Mouse (Mus musculus): Measurements from ENCODE around the gene Hsd17b14. TPM values are rescaled to one million over a fixed set of nuclear protein-coding genes. Genes with fewer than 3 reads are reported as not detected.

Gene Hsd17b14
- polyA plus RNA-seq, 1 experiment from 2014 or later = 0.56 TPM

- Histone ChIP-seq H3K4me3 (no peak overlapping the region), H3K9ac (no peak overlapping the region), H3K27me3 (no peaks in the 10 kb centered on the region), H3K27ac (no peak overlapping the region), H3K36me3 (no peaks in the 10 kb centered on the region), H3K9me3 (no peaks in the 10 kb centered on the region), H3K4me2 (replicated peaks) (no peak overlapping the region), H3K4me1 (no peaks in the 10 kb centered on the region)
- ATAC-seq (ENCODE audit: insufficient number of reproducible peaks, insufficient read depth, low FRiP score, low TSS enrichment) = no peak
- 17% methylated on average over 10 of the region's 10 CpGs for WGBS
Measured at GRCm38 (mm10) chr7:45593118-45593815, 38.6 kb downstream of the Hsd17b14 start.

GRCm38 (mm10) chr7:45595176-45595575 lies 40.5 kb downstream of the Hsd17b14 start:
- Histone ChIP-seq H3K27me3 (no peaks in the 10 kb centered on the region), H3K4me3 (no peak overlapping the region), H3K36me3 (no peaks in the 10 kb centered on the region), H3K4me1 (no peaks in the 10 kb centered on the region), H3K27ac (no peak overlapping the region), H3K9ac (no peak overlapping the region), H3K4me2 (replicated peaks) (no peak overlapping the region), H3K9me3 (no peaks in the 10 kb centered on the region)
- 72% methylated on average over 4 of the region's 4 CpGs for WGBS
- no peak for ATAC-seq (ENCODE audit: insufficient number of reproducible peaks, insufficient read depth, low FRiP score, low TSS enrichment)

- H3K4me2 ChIP-seq (replicated peaks) = no peak overlapping the region
- H3K4me1 ChIP-seq = no peaks in the 10 kb centered on the region
- no peaks in the 10 kb centered on the region for H3K27me3 ChIP-seq
- H3K4me3 ChIP-seq = no peak overlapping the region
- no peaks in the 10 kb centered on the region for H3K9me3 ChIP-seq
- 82% methylated on average over 1 of the region's 1 CpGs for WGBS
- no peak overlapping the region for H3K27ac ChIP-seq
- no peaks in the 10 kb centered on the region for H3K36me3 ChIP-seq
- H3K9ac ChIP-seq = no peak overlapping the region
- ATAC-seq (ENCODE audit: insufficient number of reproducible peaks, insufficient read depth, low FRiP score, low TSS enrichment) = no peak
Measured at GRCm38 (mm10) chr7:45596107-45596506, 41.4 kb downstream of the Hsd17b14 start.

DNA sequence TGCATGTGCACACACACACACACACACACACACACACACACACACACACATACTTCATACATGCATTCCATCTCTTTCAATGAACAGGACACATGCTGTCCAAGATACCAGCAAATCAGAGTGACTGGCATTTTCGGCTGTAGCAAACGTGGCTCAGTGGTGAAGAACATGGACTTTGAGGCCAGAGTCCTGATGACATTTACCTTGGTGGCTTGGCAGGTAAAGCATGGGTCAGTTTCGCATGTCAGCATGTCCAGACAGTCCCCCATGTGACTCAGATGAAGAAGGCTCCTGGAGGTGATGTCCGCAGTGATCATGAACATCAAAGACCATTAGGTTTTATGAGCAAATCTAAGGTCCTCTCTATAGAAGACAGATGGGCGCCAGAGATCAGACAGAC lies 42.3 kb downstream of the Hsd17b14 start:
- H3K4me1 ChIP-seq = no peaks in the 10 kb centered on the region
- H3K27ac ChIP-seq = no peak overlapping the region
- no peak overlapping the region for H3K4me3 ChIP-seq
- H3K9ac ChIP-seq = no peak overlapping the region
- ATAC-seq (ENCODE audit: insufficient number of reproducible peaks, insufficient read depth, low FRiP score, low TSS enrichment) = no peak
- H3K9me3 ChIP-seq = no peaks in the 10 kb centered on the region
- no peaks in the 10 kb centered on the region for H3K27me3 ChIP-seq
- H3K36me3 ChIP-seq = no peaks in the 10 kb centered on the region
- no peak overlapping the region for H3K4me2 ChIP-seq (replicated peaks)
- 82% methylated on average over 5 of the region's 5 CpGs for WGBS

DNA sequence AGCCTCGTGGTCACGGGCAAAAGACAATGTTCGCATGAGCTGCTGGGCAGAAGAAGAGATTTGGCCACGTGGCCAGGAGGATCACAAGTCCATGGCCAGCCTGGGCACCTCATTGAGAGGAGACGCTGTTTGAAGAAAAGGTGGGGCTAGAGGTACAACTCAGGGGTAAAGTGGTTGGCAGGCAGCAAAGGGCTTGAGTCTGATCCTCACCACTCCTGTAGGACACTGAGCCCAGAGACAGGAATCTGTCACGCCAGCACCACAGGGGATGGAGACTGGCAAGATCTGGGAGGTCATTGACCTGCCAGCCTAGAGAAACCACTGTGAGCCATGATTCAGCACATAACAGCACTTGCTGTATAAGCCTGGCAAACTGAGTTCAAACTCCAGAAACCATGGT lies 42.8 kb downstream of the Hsd17b14 start:
- no peaks in the 10 kb centered on the region for H3K4me1 ChIP-seq
- 93% methylated on average over 6 of the region's 6 CpGs for WGBS
- no peak for ATAC-seq (ENCODE audit: insufficient number of reproducible peaks, insufficient read depth, low FRiP score, low TSS enrichment)
- no peak overlapping the region for H3K4me2 ChIP-seq (replicated peaks)
- H3K36me3 ChIP-seq = no peaks in the 10 kb centered on the region
- no peaks in the 10 kb centered on the region for H3K27me3 ChIP-seq
- H3K27ac ChIP-seq = no peak overlapping the region
- H3K9me3 ChIP-seq = no peaks in the 10 kb centered on the region
- no peak overlapping the region for H3K4me3 ChIP-seq
- H3K9ac ChIP-seq = no peak overlapping the region

DNA sequence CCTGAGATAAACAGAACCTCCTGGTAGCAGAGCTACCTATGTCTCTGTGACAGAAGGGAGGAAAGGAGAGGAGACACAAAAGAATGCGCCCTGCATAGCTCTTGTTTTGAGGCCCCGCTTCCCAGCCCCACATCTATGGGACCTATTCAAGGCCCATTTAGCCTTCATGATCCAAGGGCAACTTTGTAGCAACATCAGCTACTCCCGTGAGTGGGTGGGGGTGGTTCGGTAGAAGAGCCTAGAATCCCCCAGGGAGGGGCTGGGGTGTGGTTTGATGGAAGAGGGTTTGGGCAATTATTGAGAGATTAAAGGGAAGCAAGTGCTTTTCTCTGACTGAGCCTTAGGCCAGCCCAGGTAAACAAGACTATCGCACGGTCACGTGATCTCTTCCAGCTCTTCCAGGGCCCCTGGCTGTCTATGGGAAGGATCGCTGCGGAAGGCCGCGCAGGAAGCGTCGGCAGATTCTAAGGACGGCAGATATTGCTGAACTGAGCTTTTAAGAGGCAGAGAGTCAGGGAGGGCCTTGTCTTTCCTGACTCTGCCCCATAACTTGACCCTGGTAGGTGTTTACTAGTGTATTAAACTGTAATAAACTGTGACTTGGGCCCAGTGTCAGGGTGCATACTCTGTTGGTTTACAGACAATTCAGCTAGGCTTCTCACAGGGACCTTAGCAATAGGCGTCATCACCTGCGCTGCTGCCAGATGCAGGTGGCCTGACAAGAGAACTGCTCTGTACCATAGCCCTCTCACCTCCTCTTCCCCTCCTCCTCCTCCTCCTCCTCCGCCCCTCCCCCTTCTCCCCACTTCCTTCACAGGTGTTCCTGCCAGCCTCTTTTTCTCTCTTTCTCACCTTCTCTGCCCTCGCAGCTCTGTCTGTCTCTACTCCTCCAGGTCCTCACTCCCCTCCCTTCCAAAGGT lies 44.5 kb downstream of the Hsd17b14 start:
- WGBS = 45% methylated on average over 18 of the region's 18 CpGs
- H3K36me3 ChIP-seq = no peaks in the 10 kb centered on the region
- H3K4me3 ChIP-seq = no peak overlapping the region
- no peak for ATAC-seq (ENCODE audit: insufficient number of reproducible peaks, insufficient read depth, low FRiP score, low TSS enrichment)
- H3K9ac ChIP-seq = no peak overlapping the region
- H3K27me3 ChIP-seq = no peaks in the 10 kb centered on the region
- H3K4me2 ChIP-seq (replicated peaks) = no peak overlapping the region
- H3K27ac ChIP-seq = no peak overlapping the region
- H3K9me3 ChIP-seq = no peaks in the 10 kb centered on the region
- H3K4me1 ChIP-seq = no peaks in the 10 kb centered on the region

DNA sequence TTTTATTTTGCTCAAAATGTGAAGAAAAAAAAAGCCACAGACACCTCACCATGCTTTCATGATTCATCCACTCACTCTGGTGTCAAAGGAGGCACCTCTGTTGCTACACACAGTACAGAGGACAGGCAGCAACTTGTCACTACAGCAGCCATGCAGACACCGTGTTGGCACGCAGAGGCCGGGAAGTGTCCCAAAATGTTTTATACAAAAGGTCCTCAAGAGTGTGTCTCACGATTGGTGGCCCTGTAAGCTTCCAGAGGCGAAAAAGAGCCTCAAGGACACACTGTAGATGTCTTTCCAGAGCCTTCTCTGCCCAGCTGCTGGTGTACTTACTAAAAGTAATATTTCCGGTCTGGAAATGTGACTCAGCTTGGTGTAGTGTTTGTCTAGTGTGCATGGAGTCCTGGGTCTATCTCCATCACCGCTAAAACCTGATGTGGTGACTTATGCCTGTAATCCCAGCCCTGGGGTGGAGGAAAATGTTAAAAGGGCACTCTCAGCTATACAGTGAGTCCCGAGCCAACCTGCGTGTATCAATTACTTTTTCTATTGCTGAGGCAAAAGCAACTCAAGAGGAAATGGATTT lies 51.1 kb downstream of the Hsd17b14 start:
- H3K36me3 ChIP-seq = no peaks in the 10 kb centered on the region
- H3K9me3 ChIP-seq = no peaks in the 10 kb centered on the region
- no peak for ATAC-seq (ENCODE audit: insufficient number of reproducible peaks, insufficient read depth, low FRiP score, low TSS enrichment)
- 74% methylated on average over 9 of the region's 9 CpGs for WGBS
- H3K27ac ChIP-seq = no peak overlapping the region
- no peaks in the 10 kb centered on the region for H3K4me1 ChIP-seq
- H3K4me2 ChIP-seq (replicated peaks) = no peak overlapping the region
- no peak overlapping the region for H3K4me3 ChIP-seq
- no peak overlapping the region for H3K9ac ChIP-seq
- H3K27me3 ChIP-seq = no peaks in the 10 kb centered on the region

DNA sequence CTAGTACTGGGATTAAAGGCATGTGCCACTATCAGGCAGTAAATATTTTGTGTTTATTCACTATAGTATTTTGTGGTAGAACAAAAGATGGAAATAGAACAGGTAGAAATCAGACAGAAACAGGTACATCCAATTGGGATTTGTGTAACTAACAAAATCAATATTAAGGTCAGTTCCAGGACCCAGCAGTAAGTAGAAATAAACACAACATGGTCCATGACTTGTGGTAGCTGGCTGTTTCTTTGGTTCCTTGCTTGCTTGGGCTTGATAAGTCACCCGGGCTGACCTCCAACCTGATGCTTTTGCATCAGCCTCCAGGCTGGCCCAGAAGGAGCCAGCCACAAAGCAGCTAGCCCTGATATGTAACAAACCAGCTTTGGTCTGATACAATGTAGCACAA lies 54.8 kb downstream of the Hsd17b14 start:
- Histone ChIP-seq H3K36me3 (no peaks in the 10 kb centered on the region), H3K9ac (no peak overlapping the region), H3K9me3 (no peaks in the 10 kb centered on the region), H3K27ac (no peak overlapping the region), H3K4me1 (no peaks in the 10 kb centered on the region), H3K4me2 (replicated peaks) (no peak overlapping the region), H3K27me3 (no peaks in the 10 kb centered on the region), H3K4me3 (no peak overlapping the region)
- ATAC-seq (ENCODE audit: insufficient number of reproducible peaks, insufficient read depth, low FRiP score, low TSS enrichment) = no peak
- WGBS = 76% methylated on average over 1 of the region's 1 CpGs

- H3K9me3 ChIP-seq = no peaks in the 10 kb centered on the region
- peak; percentile 72 for ATAC-seq (ENCODE audit: insufficient number of reproducible peaks, insufficient read depth, low FRiP score, low TSS enrichment)
- H3K27ac ChIP-seq = peak overlapping the region; percentile 57; the same call in 1 of the 2 replicates
- no peak overlapping the region for H3K9ac ChIP-seq
- WGBS = 7% methylated on average over 6 of the region's 6 CpGs
- no peak overlapping the region for H3K4me2 ChIP-seq (replicated peaks)
- H3K4me1 ChIP-seq = peaks cover 16% of the 10 kb centered on the region
- peaks cover 48% of the 10 kb centered on the region for H3K27me3 ChIP-seq
- H3K4me3 ChIP-seq = no peak overlapping the region
- H3K36me3 ChIP-seq = no peaks in the 10 kb centered on the region
Measured at GRCm38 (mm10) chr7:45616277-45616676, 61.6 kb downstream of the Hsd17b14 start.

DNA sequence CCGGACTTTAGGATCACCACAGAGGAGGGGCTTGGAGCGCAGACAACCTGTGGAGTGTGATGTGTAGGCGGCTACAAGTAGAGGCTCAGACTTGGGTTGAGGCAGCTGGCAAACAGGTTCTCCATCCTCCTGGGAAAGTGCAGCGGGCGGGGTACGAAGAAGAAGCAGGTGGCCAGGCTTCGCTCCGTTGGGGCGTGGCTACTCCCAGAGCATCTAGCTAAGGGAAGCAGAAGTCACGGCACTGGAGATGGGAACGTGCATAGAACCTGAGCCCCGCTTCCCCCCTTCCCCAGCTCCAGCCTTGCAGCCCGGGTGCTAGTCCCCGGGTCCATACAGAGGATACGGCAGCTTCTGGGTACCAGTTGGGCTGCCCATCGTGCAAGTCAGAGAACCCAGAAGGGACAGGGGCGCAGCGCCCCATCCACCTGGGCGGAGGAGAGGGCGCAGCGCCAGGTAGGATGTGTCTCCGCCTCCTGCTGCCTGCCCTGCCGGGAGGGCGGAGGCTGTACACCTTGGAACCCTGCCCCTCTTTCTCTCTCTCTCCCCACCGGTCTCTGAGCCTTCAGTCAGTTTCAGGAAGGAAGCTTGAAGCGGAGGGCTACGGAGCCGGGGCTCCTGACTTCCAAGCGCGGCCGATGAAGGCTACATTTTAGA lies 62.5 kb downstream of the Hsd17b14 start, which contains the start of gene Fut1:
Fut1 (plus strand) TSS at position 248 of the 654 bp plus-strand sequence.
- WGBS = 4% methylated on average over 31 of the region's 31 CpGs
- peak within 1 kb of the TSS; percentile 45 for H3K4me2 ChIP-seq (replicated peaks)

More for the DNA sequence above, 62.5 kb downstream of the Hsd17b14 start, which contains the start of gene Fut1:
- Histone ChIP-seq H3K4me1 (peaks cover 16% of the 10 kb centered on the region), H3K9ac (peak within 1 kb of the TSS; percentile 25; the same call in 1 of the 2 replicates), H3K36me3 (no peaks in the 10 kb centered on the region), H3K9me3 (no peaks in the 10 kb centered on the region), H3K27ac (peak within 1 kb of the TSS; percentile 57; the same call in 1 of the 2 replicates), H3K27me3 (peaks cover 48% of the 10 kb centered on the region), H3K4me3 (peak within 1 kb of the TSS; percentile 26)
- ATAC-seq (ENCODE audit: insufficient number of reproducible peaks, insufficient read depth, low FRiP score, low TSS enrichment) = 0 out of 2 replicates have a peak, but pooled peaks have one; percentile 13
